ENCODE assay signal across 17 mouse cellular contexts in genomic region chr12:3784258-3784657, GRCm38 (mm10). TPM values are rescaled to one million over a fixed set of nuclear protein-coding genes. Genes with fewer than 3 reads are reported as not detected.
DNase-seq lines count a peak whose midpoint lies in the region; ATAC-seq lines count a peak whose summit lies in the region.
"Had no signal": no experiment of that assay in that cellular context is flagged by ENCODE, and none has a peak within 500 bp of the region (broad histone marks: within the 10 kb centered on the region; RNA-seq: fewer than 3 reads in every experiment).

No protein-coding gene starts in this region.

- no peak overlapping the region for H3K4me3 ChIP-seq in forebrain, embryonic 10.5 days
- no peak overlapping the region for H3K4me3 ChIP-seq in forebrain, embryonic 11.5 days (ENCODE audit: low read depth, low read length)
- H3K4me3 ChIP-seq in kidney, embryonic 15.5 days (replicated peaks): no peak overlapping the region
- no peak overlapping the region for H3K4me3 ChIP-seq in midbrain, embryonic 15.5 days
- H3K4me3 ChIP-seq in midbrain, embryonic 11.5 days (ENCODE audit: low read depth, low read length): no peak overlapping the region
- H3K4me3 ChIP-seq: heart, embryonic 12.5 days had no signal

- H3K9me3 ChIP-seq in forebrain, embryonic 10.5 days: no peaks in the 10 kb centered on the region
- H3K9me3 ChIP-seq in forebrain, embryonic 11.5 days (ENCODE audit: control insufficient read depth, low read length): no peaks in the 10 kb centered on the region
- no peaks in the 10 kb centered on the region for H3K9me3 ChIP-seq in kidney, embryonic 15.5 days (replicated peaks)
- no peaks in the 10 kb centered on the region for H3K9me3 ChIP-seq in midbrain, embryonic 15.5 days
- no peaks in the 10 kb centered on the region for H3K9me3 ChIP-seq in midbrain, embryonic 11.5 days (ENCODE audit: control insufficient read depth, low read length)
- H3K9me3 ChIP-seq: heart, embryonic 12.5 days had no signal

- H3K9ac ChIP-seq in forebrain, embryonic 11.5 days (ENCODE audit: low read length): no peak overlapping the region
- no peak overlapping the region for H3K9ac ChIP-seq in kidney, embryonic 15.5 days
- no peak overlapping the region for H3K9ac ChIP-seq in midbrain, embryonic 15.5 days
- no peak overlapping the region for H3K9ac ChIP-seq in midbrain, embryonic 11.5 days (ENCODE audit: low read length)
- H3K9ac ChIP-seq: heart, embryonic 12.5 days had no signal

- ATAC-seq in forebrain, embryonic 11.5 days (replicated peaks; ENCODE audit: low FRiP score): no peak
- no peak for ATAC-seq in kidney, embryonic 15.5 days (replicated peaks; ENCODE audit: low FRiP score)
- ATAC-seq in midbrain, embryonic 15.5 days (replicated peaks): 0 out of 2 replicates have a peak, but pooled peaks have one; percentile 0
- no peak for ATAC-seq in midbrain, embryonic 11.5 days (ENCODE audit: low FRiP score)
- no peak for ATAC-seq in activated CD4-positive, CD25-positive, alpha-beta regulatory T cell, adult 4 months

- 92% methylated on average over 2 of the region's 2 CpGs for WGBS in forebrain, embryonic 10.5 days
- WGBS in forebrain, embryonic 11.5 days: 88% methylated on average over 2 of the region's 2 CpGs
- 85% methylated on average over 2 of the region's 2 CpGs for WGBS in kidney, embryonic 15.5 days
- 60% methylated on average over 2 of the region's 2 CpGs for WGBS in midbrain, embryonic 15.5 days
- WGBS in midbrain, embryonic 11.5 days: 75% methylated on average over 2 of the region's 2 CpGs

- DNase-seq in forebrain, embryonic 10.5 days (ENCODE audit: extremely low spot score, low spot score): no peak
- DNase-seq in forebrain, embryonic 11.5 days (ENCODE audit: low spot score): no peak
- no peak for DNase-seq in kidney, adult 18-20 months
- no peak for DNase-seq in midbrain, embryonic 11.5 days (ENCODE audit: low spot score, missing footprints)
- DNase-seq in embryo, embryonic 10.5 days (ENCODE audit: low spot score): no peak
- DNase-seq: adrenal gland, postnatal 36 days; gastrocnemius, postnatal 10 days; heart, postnatal 36 days; kidney, postnatal 25 days; thymus, postnatal 14 days had no signal

- H3K4me2 ChIP-seq in forebrain, embryonic 11.5 days (ENCODE audit: low read depth, low read length, severe bottlenecking): no peak overlapping the region
- H3K4me2 ChIP-seq in kidney, embryonic 15.5 days: no peak overlapping the region
- H3K4me2 ChIP-seq in midbrain, embryonic 15.5 days: no peak overlapping the region
- no peak overlapping the region for H3K4me2 ChIP-seq in midbrain, embryonic 11.5 days
- H3K4me2 ChIP-seq: heart, embryonic 12.5 days; liver, embryonic 11.5 days had no signal

- H3K4me1 ChIP-seq in forebrain, embryonic 10.5 days: peaks cover 82% of the 10 kb centered on the region
- H3K4me1 ChIP-seq in forebrain, embryonic 11.5 days (replicated peaks; ENCODE audit: control insufficient read depth, insufficient read depth, low read length): peaks cover 21% of the 10 kb centered on the region
- peaks cover 79% of the 10 kb centered on the region for H3K4me1 ChIP-seq in kidney, embryonic 15.5 days
- peaks cover 67% of the 10 kb centered on the region for H3K4me1 ChIP-seq in midbrain, embryonic 15.5 days
- H3K4me1 ChIP-seq in midbrain, embryonic 11.5 days (ENCODE audit: control insufficient read depth, insufficient read depth, low read length): peaks cover 50% of the 10 kb centered on the region

- H3K36me3 ChIP-seq in forebrain, embryonic 10.5 days (replicated peaks): no peaks in the 10 kb centered on the region
- no peaks in the 10 kb centered on the region for H3K36me3 ChIP-seq in forebrain, embryonic 11.5 days (ENCODE audit: control insufficient read depth, insufficient read depth, low read length)
- no peaks in the 10 kb centered on the region for H3K36me3 ChIP-seq in kidney, embryonic 15.5 days
- H3K36me3 ChIP-seq in midbrain, embryonic 15.5 days (replicated peaks): no peaks in the 10 kb centered on the region
- H3K36me3 ChIP-seq in midbrain, embryonic 11.5 days (ENCODE audit: control insufficient read depth, insufficient read depth, low read length): no peaks in the 10 kb centered on the region
- H3K36me3 ChIP-seq: heart, embryonic 12.5 days had no signal

- peaks cover 11% of the 10 kb centered on the region; the same call in 1 of the 2 replicates for H3K27me3 ChIP-seq in forebrain, embryonic 10.5 days (ENCODE audit: poor library complexity, severe bottlenecking)
- no peaks in the 10 kb centered on the region for H3K27me3 ChIP-seq in forebrain, embryonic 11.5 days (ENCODE audit: control insufficient read depth, insufficient read depth, low read length)
- no peaks in the 10 kb centered on the region for H3K27me3 ChIP-seq in kidney, embryonic 15.5 days
- no peaks in the 10 kb centered on the region for H3K27me3 ChIP-seq in midbrain, embryonic 15.5 days (replicated peaks)
- H3K27me3 ChIP-seq in midbrain, embryonic 11.5 days (ENCODE audit: control insufficient read depth, insufficient read depth, low read length): no peaks in the 10 kb centered on the region
- H3K27me3 ChIP-seq: CH12.LX; heart, embryonic 12.5 days had no signal

- 0 out of 2 replicates have a peak overlapping the region, but pooled peaks have one; percentile 8 for H3K27ac ChIP-seq in forebrain, embryonic 10.5 days
- no peak overlapping the region for H3K27ac ChIP-seq in forebrain, embryonic 11.5 days (ENCODE audit: low read depth, low read length)
- H3K27ac ChIP-seq in kidney, embryonic 15.5 days: peak overlapping the region; percentile 73
- 0 out of 2 replicates have a peak overlapping the region, but pooled peaks have one; percentile 35 for H3K27ac ChIP-seq in midbrain, embryonic 15.5 days
- H3K27ac ChIP-seq in midbrain, embryonic 11.5 days (ENCODE audit: low read depth, low read length): no peak overlapping the region
- H3K27ac ChIP-seq: macrophage had no signal

RNA-seq across cellular contexts. Expression of gene Dnmt3a, which starts 21.5 kb away (rescaled TPM):
- 117 and 119 TPM in 2 replicates for polyA plus RNA-seq in forebrain, embryonic 10.5 days (2016; fragmentation: Nextera tagmentation; extraction: Ambion mirVana)
- 102 and 104 TPM in 2 replicates for polyA plus RNA-seq in forebrain, embryonic 11.5 days (2014; fragmentation: Nextera tagmentation; extraction: Ambion mirVana)
- polyA plus RNA-seq in kidney, embryonic 15.5 days (2015; fragmentation: Nextera tagmentation; extraction: Ambion mirVana): 124 and 132 TPM in 2 replicates
- polyA plus RNA-seq in midbrain, embryonic 15.5 days (2015; fragmentation: Nextera tagmentation; extraction: Ambion mirVana): 144 and 152 TPM in 2 replicates
- 49.6 and 56.5 TPM in 2 replicates for polyA plus RNA-seq in midbrain, embryonic 11.5 days (2014; fragmentation: Nextera tagmentation; extraction: Ambion mirVana)
- 10 to 100 TPM; 17.9 to 22.9 TPM for polyA plus RNA-seq in activated CD4-positive, CD25-positive, alpha-beta regulatory T cell, adult 4 months (2017; shearing (Covaris generic))

Comparison
In these comparisons a context has a peak if more than half of its experiments do, and no peak if none do; other contexts are left out.
1. H3K27ac ChIP-seq: peak in forebrain, embryonic 10.5 days (single experiment), kidney, embryonic 15.5 days (single experiment) and midbrain, embryonic 15.5 days (single experiment); none in forebrain, embryonic 11.5 days (single experiment) and midbrain, embryonic 11.5 days (single experiment).